Mouse (Mus musculus) kidney, adult 9 months (tissue): ENCODE measurements around the gene Kcnmb4.

Source experiments
- DNase-seq: peaks from one replicate; pipeline ENCODE4 v3.0.0; 2022

The Kcnmb4 gene

DNA sequence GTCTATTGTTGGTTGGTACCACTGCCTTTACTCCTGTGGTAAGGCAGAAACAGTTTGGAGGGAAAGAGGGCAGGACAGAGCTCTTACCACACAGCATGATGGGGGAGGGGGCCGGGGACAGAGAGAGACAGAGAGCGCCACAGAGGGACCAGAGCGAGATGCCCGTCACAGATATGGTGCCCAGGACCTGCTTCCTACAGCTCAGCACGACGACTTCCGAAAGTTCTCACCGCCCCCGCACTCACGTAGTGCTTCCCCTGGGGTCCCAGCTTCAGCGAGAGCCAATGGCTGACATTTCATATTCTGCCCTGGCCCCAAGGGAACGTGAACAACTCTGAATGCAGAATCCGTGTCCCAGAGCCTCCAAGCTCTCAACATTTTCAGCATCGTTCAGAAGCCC lies 76.1 kb downstream of the Kcnmb4 start:
- DNase-seq: no peak

DNA sequence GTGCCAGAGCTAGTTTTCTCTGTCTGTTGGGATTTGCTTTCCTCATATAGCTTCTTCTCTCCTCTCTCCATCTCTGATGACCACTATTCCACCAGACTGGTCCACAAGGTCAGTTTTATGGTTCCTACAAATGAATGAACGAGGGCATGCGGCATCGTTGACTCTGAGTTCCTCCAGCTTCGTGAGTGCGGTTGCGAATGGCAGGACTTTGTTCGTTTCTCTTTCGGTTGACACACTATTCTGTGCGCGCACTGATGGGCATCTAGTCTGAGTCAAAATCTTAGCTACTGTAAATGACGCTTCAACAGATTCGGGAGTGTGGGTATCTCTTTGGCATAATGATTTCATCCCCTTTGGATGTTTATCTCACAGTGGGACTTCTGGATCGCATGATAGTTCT lies 76.7 kb downstream of the Kcnmb4 start:
- DNase-seq: no peak

DNA sequence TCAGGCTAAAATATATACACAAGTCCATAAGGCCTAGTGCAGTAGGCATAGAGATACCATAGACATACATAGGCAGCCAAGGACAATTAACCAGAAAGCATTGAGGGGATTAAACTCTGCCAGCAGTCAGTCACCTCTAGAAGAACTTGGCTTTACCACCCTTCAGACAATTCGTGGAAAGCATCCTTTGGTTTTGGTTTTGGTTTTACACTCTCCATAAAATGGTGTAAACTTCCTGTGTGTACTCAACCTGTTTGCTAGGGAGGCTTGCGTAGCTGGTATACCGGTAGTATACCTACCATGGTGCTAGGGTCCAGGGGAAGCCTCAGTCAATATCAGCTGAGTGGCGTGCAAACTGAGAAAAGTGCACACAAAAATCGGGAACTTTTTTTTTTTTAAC lies 77.4 kb downstream of the Kcnmb4 start:
- no peak for DNase-seq

DNA sequence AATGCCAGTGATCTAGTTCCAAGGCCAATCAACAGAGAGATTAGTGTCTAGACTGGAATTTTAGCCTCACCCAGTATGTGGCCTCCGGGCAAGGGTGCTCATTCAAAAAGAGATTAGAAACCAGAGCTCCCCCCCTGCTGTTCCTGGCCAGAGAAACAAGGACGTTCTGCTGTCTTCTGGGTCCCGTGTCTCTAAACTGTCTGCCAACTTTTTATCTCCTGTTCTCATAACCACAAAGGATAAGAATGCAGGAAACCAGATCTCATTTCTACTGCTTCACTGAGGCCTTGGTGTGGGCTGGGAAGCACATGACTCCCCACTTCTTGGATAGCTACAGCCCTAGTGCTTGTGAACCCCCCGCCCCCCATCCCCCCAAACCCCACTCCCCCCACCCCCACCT lies 79.1 kb downstream of the Kcnmb4 start:
- DNase-seq: no peak

GRCm38 (mm10) chr10:116393790-116394475 lies 79.7 kb downstream of the Kcnmb4 start:
- no peak for DNase-seq

- DNase-seq: no peak
Measured at GRCm38 (mm10) chr10:116388840-116389239, 84.8 kb downstream of the Kcnmb4 start.

- peak; percentile 53 for DNase-seq
Measured at GRCm38 (mm10) chr10:116386391-116386885, 87.2 kb downstream of the Kcnmb4 start.

DNA sequence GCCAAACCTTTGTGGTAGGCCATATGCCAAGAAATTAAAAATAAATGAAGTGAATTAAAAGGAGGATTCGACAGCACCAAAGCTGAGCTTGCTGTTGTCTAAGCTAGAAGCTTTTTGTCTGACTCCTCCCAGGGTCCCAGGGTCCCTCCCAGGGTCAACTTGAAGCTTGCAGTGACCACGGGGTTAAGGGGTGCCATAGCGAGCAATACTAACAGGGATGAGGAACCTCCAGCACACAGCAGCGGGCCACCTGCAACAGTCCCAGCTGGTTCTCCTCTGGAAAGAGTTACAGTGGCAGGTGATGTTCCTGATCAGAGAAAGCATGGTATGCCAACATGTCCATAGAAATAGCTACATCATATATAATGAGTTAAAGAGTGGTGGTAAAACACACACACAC lies 89.3 kb downstream of the Kcnmb4 start:
- DNase-seq: no peak

- DNase-seq: peak; percentile 45
Measured at GRCm38 (mm10) chr10:116382826-116383685, 90.6 kb downstream of the Kcnmb4 start.

- DNase-seq: no peak
Measured at GRCm38 (mm10) chr10:116376853-116377252, 96.8 kb downstream of the Kcnmb4 start.

DNA sequence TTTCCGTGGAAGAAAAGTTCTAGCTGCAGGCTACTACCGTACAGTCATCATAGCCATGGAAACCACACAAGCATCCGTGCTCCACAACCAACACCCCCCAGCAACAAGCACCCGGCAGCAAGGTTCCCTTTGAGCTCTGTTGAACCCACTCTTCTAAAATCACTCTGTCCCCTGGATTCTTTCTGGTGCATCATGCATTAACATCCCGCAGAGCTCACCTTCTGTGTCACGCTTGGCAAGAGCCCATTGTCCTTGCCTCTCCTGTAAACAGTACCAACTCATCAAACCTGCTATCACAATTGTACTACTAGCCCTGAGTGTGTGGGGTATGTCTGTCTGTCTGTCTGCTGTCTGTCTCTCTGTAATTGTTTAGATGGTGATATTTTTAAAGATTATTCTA lies 99.6 kb downstream of the Kcnmb4 start:
- DNase-seq: no peak

GRCm38 (mm10) chr10:116370991-116371725 lies 102.5 kb downstream of the Kcnmb4 start:
- no peak for DNase-seq
